Mouse (Mus musculus): ENCODE results near the gene Fcer1a. TPM values are rescaled to one million over a fixed set of nuclear protein-coding genes. Genes with fewer than 3 reads are reported as not detected.
"Not testable (repeated sequence)": the region's sequence is repeated elsewhere in the genome, so short reads cannot be mapped to it uniquely, and the experiment has no call there.

Gene Fcer1a
- total RNA-seq (2021), result not detected
- long read RNA-seq, experiment 1, result 0 reads
- long read RNA-seq, experiment 2, result 0 reads

DNA sequence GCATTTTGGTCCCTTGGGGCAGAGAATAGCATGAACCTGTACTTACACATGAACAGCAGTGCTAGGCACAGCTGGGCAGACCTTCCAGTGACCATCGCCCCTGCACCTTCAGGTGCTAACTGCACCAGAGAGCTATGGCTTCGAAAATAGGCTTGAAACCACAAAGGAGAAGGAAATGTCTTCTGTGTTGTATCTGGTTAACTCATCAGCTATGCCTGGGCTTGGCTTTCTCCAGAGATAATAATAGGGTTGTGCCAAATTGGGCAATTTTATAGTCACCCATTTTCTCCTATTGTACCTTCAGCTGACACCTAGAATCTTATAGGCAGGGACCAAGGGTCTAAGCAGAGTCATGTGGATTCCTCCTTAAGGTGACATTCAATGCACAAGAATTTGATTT is at the start of gene Fcer1a:
Fcer1a (minus strand) TSS at position 134 of the 400 bp plus-strand sequence.
- no peak for DNase-seq (ENCODE audit: low spot score in 2 of 2)

DNA sequence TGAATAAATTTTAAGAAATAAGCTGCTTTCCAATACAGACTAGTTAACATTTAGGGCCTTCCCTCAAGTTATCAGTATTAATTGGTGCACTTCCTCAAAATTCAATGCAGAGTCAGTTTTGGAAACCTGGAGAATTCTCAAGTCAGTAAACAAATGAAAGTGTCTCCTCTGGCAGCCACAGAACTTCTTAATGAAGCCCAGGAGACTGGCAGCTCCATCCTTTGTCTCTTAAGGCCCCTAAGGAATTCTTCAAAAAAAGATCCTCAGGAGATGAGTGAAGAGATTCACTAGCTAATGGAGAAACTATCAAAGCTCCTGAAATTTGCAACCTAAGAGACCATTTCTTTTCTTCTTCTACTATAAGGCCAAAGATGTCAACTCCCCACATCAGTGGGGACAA is 38.7 kb upstream of the Fcer1a start, which contains the start of gene Olfr418:
Olfr418 (plus strand) TSS at position 301 of the 400 bp plus-strand sequence.
- no peak for DNase-seq (ENCODE audit: low spot score in 2 of 2)

DNA sequence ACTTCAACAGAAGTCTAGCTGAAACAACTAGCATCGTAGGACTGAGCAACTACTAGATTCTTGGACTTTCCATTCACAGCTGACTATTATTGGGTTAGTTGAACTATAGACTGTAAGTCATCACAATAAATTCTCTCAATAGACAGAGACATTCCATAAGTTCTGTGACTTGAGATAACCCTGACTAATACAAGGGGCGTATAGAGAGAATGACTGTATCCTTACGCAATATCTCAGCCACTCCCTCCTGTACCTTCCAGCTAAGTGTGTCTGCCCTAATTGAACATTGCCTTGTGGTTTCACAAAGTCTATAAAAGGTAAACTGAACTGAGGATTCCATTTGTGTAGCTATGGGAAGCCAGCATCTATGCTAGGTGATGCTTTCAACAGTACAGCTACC is 22.9 kb upstream of the Fcer1a start:
- DNase-seq (ENCODE audit: low spot score in 2 of 2), result no peak

DNA sequence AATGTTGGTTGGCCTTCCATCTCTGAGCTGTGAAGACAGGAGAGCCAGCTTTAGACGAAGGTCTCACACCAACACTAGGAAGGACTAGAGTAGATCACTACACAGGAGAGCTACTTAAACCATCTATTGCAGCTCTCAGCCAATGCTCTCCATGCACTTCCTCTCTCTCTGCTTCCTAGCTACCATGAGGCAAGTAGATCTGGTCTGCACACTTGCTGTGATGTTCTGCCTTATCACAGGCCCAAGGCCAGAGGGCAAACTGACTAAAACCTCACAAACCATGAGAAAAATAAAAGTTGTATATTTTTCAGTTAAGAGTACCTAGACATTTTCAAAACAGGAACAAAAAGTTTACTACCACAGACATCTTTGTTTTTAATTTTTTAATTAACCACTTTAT is 10.0 kb upstream of the Fcer1a start:
- DNase-seq (ENCODE audit: low spot score in 2 of 2), result not testable (repeated sequence)

- DNase-seq (ENCODE audit: low spot score in 2 of 2), result no peak
Measured at GRCm38 (mm10) chr1:173216481-173216880, 10.5 kb downstream of the Fcer1a start.

- no peak for DNase-seq (ENCODE audit: low spot score in 2 of 2)
Measured at GRCm38 (mm10) chr1:173212092-173212491, 14.9 kb downstream of the Fcer1a start, which contains the start of gene Olfr1404. Olfr1404 (plus strand) TSS chr1:173212392.

DNA sequence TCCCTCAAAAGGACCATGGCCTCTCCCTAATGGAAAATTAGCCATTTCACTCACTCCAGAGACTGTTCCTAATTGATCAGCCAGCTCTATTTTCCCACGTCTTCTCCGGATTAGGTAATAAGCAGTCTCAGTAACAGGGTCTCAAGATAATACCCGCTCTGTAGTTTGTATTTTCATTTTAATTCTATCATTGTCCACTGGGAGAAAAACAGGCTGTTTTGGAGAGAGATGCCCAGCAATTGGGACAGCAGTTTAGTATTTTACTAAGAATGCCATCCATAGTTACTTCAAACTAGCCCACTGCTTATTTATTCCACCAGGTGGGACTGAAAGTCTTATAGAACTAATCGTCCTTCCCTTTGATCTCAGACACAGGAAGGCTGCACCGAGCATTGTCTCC is 29.5 kb downstream of the Fcer1a start, which contains the start of gene Olfr218:
Olfr218 (plus strand) TSS at position 301 of the 400 bp plus-strand sequence.
- DNase-seq (ENCODE audit: low spot score in 2 of 2), result no peak

DNA sequence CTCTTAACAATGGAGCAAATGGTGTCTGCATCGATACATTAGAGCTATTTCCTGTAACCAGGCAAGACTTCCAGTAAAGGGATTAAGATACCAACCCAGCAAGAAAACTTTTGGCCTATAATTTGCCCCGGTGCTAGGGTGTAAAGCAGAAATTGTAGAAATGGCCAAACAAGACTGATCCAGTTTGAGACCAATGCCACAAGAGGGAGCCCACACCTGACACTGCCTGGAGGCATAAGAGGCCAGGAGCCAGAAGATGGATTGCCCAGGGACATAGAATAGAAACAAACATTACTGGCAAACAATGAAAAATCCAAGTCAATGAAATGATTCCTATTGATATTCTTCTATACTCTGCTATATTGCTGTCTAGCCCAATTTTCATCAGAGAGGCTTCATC is 30.7 kb downstream of the Fcer1a start:
- DNase-seq (ENCODE audit: low spot score in 2 of 2), result no peak

GRCm38 (mm10) chr1:173192059-173192458 is 35.0 kb downstream of the Fcer1a start:
- DNase-seq (ENCODE audit: low spot score in 2 of 2), result no peak

- no peak for DNase-seq (ENCODE audit: low spot score in 2 of 2)
Measured at GRCm38 (mm10) chr1:173190540-173190939, 36.5 kb downstream of the Fcer1a start, which contains the start of gene Olfr1406. Olfr1406 (minus strand) TSS chr1:173190640.

DNA sequence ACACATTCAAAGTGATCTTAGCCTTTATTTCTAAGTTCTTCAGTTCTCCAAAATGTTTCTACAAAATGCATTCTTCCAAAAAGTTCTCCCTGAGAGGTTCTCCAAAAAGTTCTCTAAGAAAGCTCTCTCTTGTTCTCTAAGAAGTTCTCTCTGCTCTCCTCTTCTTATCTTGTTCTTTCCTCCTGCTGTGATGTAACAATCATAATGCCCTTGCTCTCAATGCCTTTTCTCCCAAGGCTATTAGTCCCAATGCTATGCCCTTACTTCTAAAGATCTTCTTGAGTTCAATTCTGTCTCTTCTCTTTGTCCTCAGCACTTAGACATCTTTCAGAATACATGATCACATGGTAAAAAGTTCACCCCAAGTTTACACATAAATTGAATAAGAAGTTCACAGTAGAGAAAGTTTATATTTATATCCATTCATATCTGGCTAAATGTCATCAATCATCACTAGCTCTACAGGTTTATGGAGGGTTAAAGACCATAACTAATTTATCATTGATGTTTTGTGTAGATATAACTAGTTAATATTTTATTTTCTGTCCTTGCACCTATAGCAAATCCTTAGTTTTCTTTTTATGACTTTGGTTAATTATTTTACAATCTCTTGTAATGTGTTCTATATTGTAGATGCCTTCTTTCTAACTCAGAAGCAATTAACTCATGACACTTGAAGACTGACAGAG is 52.7 kb downstream of the Fcer1a start:
- no peak for DNase-seq (ENCODE audit: low spot score in 2 of 2)

Other genes starting within 250 kb of the Fcer1a start
- not detected for gene Olfr1408, start 89.8 kb downstream of the Fcer1a start, total RNA-seq (2021)
- not detected for gene Olfr1406, start 36.6 kb downstream of the Fcer1a start, total RNA-seq (2021)
- not detected for gene Olfr218, start 29.4 kb downstream of the Fcer1a start, total RNA-seq (2021)
- not detected for gene Olfr1404, start 14.8 kb downstream of the Fcer1a start, total RNA-seq (2021)
- gene Olfr418, start 38.8 kb upstream of the Fcer1a start, total RNA-seq (2021), result not detected
- gene Mptx2, start 50.6 kb upstream of the Fcer1a start, total RNA-seq (2021), result not detected
- gene Ackr1, start 106.5 kb upstream of the Fcer1a start, total RNA-seq (2021), result 10 to 100 TPM; 76.9 to 81.4 TPM
- gene Aim2, start 123.7 kb upstream of the Fcer1a start, total RNA-seq (2021), result 1 to 10 TPM; 2.9 to 4.0 TPM
- 100 to 1,000 TPM; 351 to 367 TPM for gene Cadm3, start 140.5 kb upstream of the Fcer1a start, total RNA-seq (2021)

All from layer of hippocampus, postnatal 14 days (tissue).